Mouse (Mus musculus) frontal cortex, adult 2 months (tissue): ENCODE results near the gene Kcnq2. TPM values are rescaled to one million over a fixed set of nuclear protein-coding genes. Genes with fewer than 3 reads are reported as not detected.
A peak's percentile ranks its signal among the peaks of the same experiment; 100 is the strongest.

Source experiments
- DNase-seq, 2 experiments: peaks; one replicate each; pipeline ENCODE4 v3.0.0; 2022; ENCODE audit warnings: low spot score in 1 of 2; ENCODE audit errors: extremely low spot score in 1 of 2
- polyA plus RNA-seq: library from polyadenylated mRNA; depleted of rRNA; stranded (reverse); fragments of >200 nt; gene quantifications from 2 replicates; pipeline ENCODE4 v1.2.3, GENCODE M21; 2012

The Kcnq2 gene
- polyA plus RNA-seq, 1 experiment: 170 TPM

GRCm38 (mm10) chr2:181148318-181148955 lies 13.3 kb upstream of the Kcnq2 start:
- DNase-seq: no peak

- DNase-seq: no peak
Observed at GRCm38 (mm10) chr2:181147546-181148317, 12.6 kb upstream of the Kcnq2 start.

GRCm38 (mm10) chr2:181146976-181147545 lies 12.0 kb upstream of the Kcnq2 start:
- no peak for DNase-seq

- DNase-seq: no peak
Observed at GRCm38 (mm10) chr2:181144675-181145074, 9.6 kb upstream of the Kcnq2 start.

GRCm38 (mm10) chr2:181143509-181144276 lies 8.6 kb upstream of the Kcnq2 start:
- no peak for DNase-seq

GRCm38 (mm10) chr2:181142703-181143135 lies 7.6 kb upstream of the Kcnq2 start:
- peak in 1 of 2 experiments; percentile 82 for DNase-seq

- no peak for DNase-seq
Observed at GRCm38 (mm10) chr2:181139641-181140193, 4.6 kb upstream of the Kcnq2 start.

- no peak for DNase-seq
Observed at GRCm38 (mm10) chr2:181136934-181137333, 1.8 kb upstream of the Kcnq2 start.

GRCm38 (mm10) chr2:181135446-181135818 lies 332 bp upstream of the Kcnq2 start:
- no peak for DNase-seq

- DNase-seq: no peak
Observed at GRCm38 (mm10) chr2:181133837-181134590, 1.1 kb downstream of the Kcnq2 start.

GRCm38 (mm10) chr2:181130245-181130644 lies 4.9 kb downstream of the Kcnq2 start:
- DNase-seq: no peak

- peak in 1 of 2 experiments; percentile 62 for DNase-seq
Observed at GRCm38 (mm10) chr2:181128963-181129362, 6.1 kb downstream of the Kcnq2 start.

GRCm38 (mm10) chr2:181127786-181128185 lies 7.3 kb downstream of the Kcnq2 start:
- no peak for DNase-seq

- peak in 1 of 2 experiments; percentile 67 for DNase-seq
Observed at GRCm38 (mm10) chr2:181125726-181126455, 9.2 kb downstream of the Kcnq2 start.

- DNase-seq: no peak
Observed at GRCm38 (mm10) chr2:181122642-181123041, 12.5 kb downstream of the Kcnq2 start.

GRCm38 (mm10) chr2:181120922-181121449 lies 14.1 kb downstream of the Kcnq2 start:
- DNase-seq: no peak

- DNase-seq: peak; percentile 93
Observed at GRCm38 (mm10) chr2:181119952-181120351, 15.1 kb downstream of the Kcnq2 start.

GRCm38 (mm10) chr2:181116436-181116835 lies 18.7 kb downstream of the Kcnq2 start:
- no peak for DNase-seq

GRCm38 (mm10) chr2:181115367-181115766 lies 19.7 kb downstream of the Kcnq2 start:
- DNase-seq: no peak
